Mouse (Mus musculus): Measurements from ENCODE around the gene Usp17la. TPM values are rescaled to one million over a fixed set of nuclear protein-coding genes. Genes with fewer than 3 reads are reported as not detected.
"Not testable (repeated sequence)": the region's sequence is repeated elsewhere in the genome, so short reads cannot be mapped to it uniquely, and the experiment has no call there.

The Usp17la gene
- not detected in 2 replicates for polyA plus RNA-seq (2015; fragmentation: Nextera tagmentation; extraction: Ambion mirVana)

- H3K9ac ChIP-seq (ENCODE audit: low read depth, low read length); H3K4me3 ChIP-seq (ENCODE audit: low read depth, low read length); H3K27ac ChIP-seq (ENCODE audit: low read depth, low read length); H3K36me3 ChIP-seq (ENCODE audit: control insufficient read depth, insufficient read depth); H3K9me3 ChIP-seq (ENCODE audit: control insufficient read depth); H3K4me2 ChIP-seq (replicated peaks; ENCODE audit: low read depth); H3K4me1 ChIP-seq (replicated peaks; ENCODE audit: control insufficient read depth, insufficient read depth, low read length); H3K27me3 ChIP-seq (replicated peaks; ENCODE audit: control insufficient read depth, insufficient read depth, low read length); ATAC-seq: not testable (repeated sequence)
- 65% methylated on average over 2 of the region's 2 CpGs for WGBS
Observed at GRCm38 (mm10) chr7:104856709-104857108, at the start of gene Usp17la. Gene Usp17la (plus strand): TSS chr7:104857009.

- H3K27ac ChIP-seq (ENCODE audit: low read depth, low read length) = not testable (repeated sequence)
- WGBS = 84% methylated on average over 8 of the region's 8 CpGs
Observed at GRCm38 (mm10) chr7:104810335-104810734, 46.5 kb upstream of the Usp17la start.

GRCm38 (mm10) chr7:104842503-104842902 lies 14.3 kb upstream of the Usp17la start, which contains the start of gene Usp17lb:
Gene Usp17lb (minus strand): TSS chr7:104842603.
- 50% methylated on average over 1 of the region's 1 CpGs for WGBS
- Histone ChIP-seq H3K36me3 (ENCODE audit: control insufficient read depth, insufficient read depth) (no peaks in the 10 kb centered on the region), H3K9ac (ENCODE audit: low read depth, low read length) (no peak within 1 kb of the TSS), H3K4me2 (replicated peaks; ENCODE audit: low read depth) (no peak within 1 kb of the TSS), H3K9me3 (ENCODE audit: control insufficient read depth) (no peaks in the 10 kb centered on the region), H3K27me3 (replicated peaks; ENCODE audit: control insufficient read depth, insufficient read depth, low read length) (no peaks in the 10 kb centered on the region), H3K4me3 (ENCODE audit: low read depth, low read length) (no peak within 1 kb of the TSS), H3K27ac (ENCODE audit: low read depth, low read length) (no peak within 1 kb of the TSS), H3K4me1 (replicated peaks; ENCODE audit: control insufficient read depth, insufficient read depth, low read length) (no peaks in the 10 kb centered on the region)
- no peak for TF ChIP-seq CTCF (IDR thresholded peaks at IDR 0.05; ENCODE audit: low read depth)
- ATAC-seq = no peak

More at GRCm38 (mm10) chr7:104810335-104810734, 46.5 kb upstream of the Usp17la start:
- H3K4me3 ChIP-seq (ENCODE audit: low read depth, low read length); H3K27me3 ChIP-seq (replicated peaks; ENCODE audit: control insufficient read depth, insufficient read depth, low read length); H3K4me1 ChIP-seq (replicated peaks; ENCODE audit: control insufficient read depth, insufficient read depth, low read length); ATAC-seq; H3K4me2 ChIP-seq (replicated peaks; ENCODE audit: low read depth); H3K36me3 ChIP-seq (ENCODE audit: control insufficient read depth, insufficient read depth); H3K9ac ChIP-seq (ENCODE audit: low read depth, low read length); H3K9me3 ChIP-seq (ENCODE audit: control insufficient read depth): not testable (repeated sequence)

- H3K9me3 ChIP-seq (ENCODE audit: control insufficient read depth) = no peaks in the 10 kb centered on the region
- H3K4me1 ChIP-seq (replicated peaks; ENCODE audit: control insufficient read depth, insufficient read depth, low read length) = no peaks in the 10 kb centered on the region
- no peak overlapping the region for H3K4me2 ChIP-seq (replicated peaks; ENCODE audit: low read depth)
- no peaks in the 10 kb centered on the region for H3K36me3 ChIP-seq (ENCODE audit: control insufficient read depth, insufficient read depth)
- TF ChIP-seq CTCF (IDR thresholded peaks at IDR 0.05; ENCODE audit: low read depth) = no peak
- no peak overlapping the region for H3K9ac ChIP-seq (ENCODE audit: low read depth, low read length)
- no peak overlapping the region for H3K27ac ChIP-seq (ENCODE audit: low read depth, low read length)
- no peak overlapping the region for H3K4me3 ChIP-seq (ENCODE audit: low read depth, low read length)
- H3K27me3 ChIP-seq (replicated peaks; ENCODE audit: control insufficient read depth, insufficient read depth, low read length) = no peaks in the 10 kb centered on the region
- WGBS = 74% methylated on average over 1 of the region's 1 CpGs
- ATAC-seq = no peak
Observed at GRCm38 (mm10) chr7:104843731-104844287, 13.0 kb upstream of the Usp17la start.

- not testable (repeated sequence) for ATAC-seq; H3K27ac ChIP-seq (ENCODE audit: low read depth, low read length); H3K27me3 ChIP-seq (replicated peaks; ENCODE audit: control insufficient read depth, insufficient read depth, low read length); H3K9me3 ChIP-seq (ENCODE audit: control insufficient read depth); H3K4me1 ChIP-seq (replicated peaks; ENCODE audit: control insufficient read depth, insufficient read depth, low read length); H3K9ac ChIP-seq (ENCODE audit: low read depth, low read length); H3K4me2 ChIP-seq (replicated peaks; ENCODE audit: low read depth); H3K36me3 ChIP-seq (ENCODE audit: control insufficient read depth, insufficient read depth); H3K4me3 ChIP-seq (ENCODE audit: low read depth, low read length)
- 81% methylated on average over 2 of the region's 2 CpGs for WGBS
Observed at GRCm38 (mm10) chr7:104851546-104851945, 5.3 kb upstream of the Usp17la start.

GRCm38 (mm10) chr7:104855248-104855750 lies 1.5 kb upstream of the Usp17la start:
- Histone ChIP-seq H3K9ac (ENCODE audit: low read depth, low read length) (no peak overlapping the region), H3K4me1 (replicated peaks; ENCODE audit: control insufficient read depth, insufficient read depth, low read length) (no peaks in the 10 kb centered on the region), H3K36me3 (ENCODE audit: control insufficient read depth, insufficient read depth) (no peaks in the 10 kb centered on the region), H3K27me3 (replicated peaks; ENCODE audit: control insufficient read depth, insufficient read depth, low read length) (no peaks in the 10 kb centered on the region), H3K4me3 (ENCODE audit: low read depth, low read length) (no peak overlapping the region), H3K4me2 (replicated peaks; ENCODE audit: low read depth) (no peak overlapping the region), H3K27ac (ENCODE audit: low read depth, low read length) (no peak overlapping the region), H3K9me3 (ENCODE audit: control insufficient read depth) (no peaks in the 10 kb centered on the region)
- 66% methylated on average over 3 of the region's 3 CpGs for WGBS
- no peak for TF ChIP-seq CTCF (IDR thresholded peaks at IDR 0.05; ENCODE audit: low read depth)
- no peak for ATAC-seq

- no peaks in the 10 kb centered on the region for H3K36me3 ChIP-seq (ENCODE audit: control insufficient read depth, insufficient read depth)
- ATAC-seq = no peak
- WGBS = 61% methylated on average over 1 of the region's 1 CpGs
Observed at GRCm38 (mm10) chr7:104857683-104858082, 874 bp downstream of the Usp17la start.

More at GRCm38 (mm10) chr7:104857683-104858082, 874 bp downstream of the Usp17la start:
- no peak overlapping the region for H3K4me2 ChIP-seq (replicated peaks; ENCODE audit: low read depth)
- H3K4me1 ChIP-seq (replicated peaks; ENCODE audit: control insufficient read depth, insufficient read depth, low read length) = no peaks in the 10 kb centered on the region
- no peaks in the 10 kb centered on the region for H3K27me3 ChIP-seq (replicated peaks; ENCODE audit: control insufficient read depth, insufficient read depth, low read length)
- no peaks in the 10 kb centered on the region for H3K9me3 ChIP-seq (ENCODE audit: control insufficient read depth)
- no peak overlapping the region for H3K4me3 ChIP-seq (ENCODE audit: low read depth, low read length)
- TF ChIP-seq CTCF (IDR thresholded peaks at IDR 0.05; ENCODE audit: low read depth) = no peak
- H3K27ac ChIP-seq (ENCODE audit: low read depth, low read length) = no peak overlapping the region
- no peak overlapping the region for H3K9ac ChIP-seq (ENCODE audit: low read depth, low read length)

All from intestine, postnatal 0 days (tissue).